Mouse (Mus musculus) lung, embryonic 15.5 days (tissue): ENCODE results near the gene Csnk1e. TPM values are rescaled to one million over a fixed set of nuclear protein-coding genes. Genes with fewer than 3 reads are reported as not detected.

Source experiments
- ATAC-seq: fragments of 200-750 bp; cut with Nextera tagmentation; 2 replicates; pipeline ENCODE4 v1.8.0; 2017; ENCODE audit warnings: moderate number of reproducible peaks, borderline replicate concordance; ENCODE audit not compliant: low FRiP score, low TSS enrichment; ENCODE audit errors: extremely low read depth
- H3K27ac ChIP-seq: fragments of 300-500 bp; sonication (generic); 2 replicates; pipeline ENCODE4 v1.5.1; 2015; ENCODE audit warnings: moderate library complexity, mild to moderate bottlenecking, inconsistent platforms
- H3K27me3 ChIP-seq: fragments of 300-500 bp; sonication (generic); 2 replicates; pipeline ENCODE4 v1.6.1; 2015; ENCODE audit warnings: inconsistent platforms
- H3K36me3 ChIP-seq: fragments of 300-500 bp; sonication (generic); 2 replicates; pipeline ENCODE4 v1.6.1; 2015; ENCODE audit warnings: inconsistent platforms
- H3K4me1 ChIP-seq: fragments of 300-500 bp; sonication (generic); 2 replicates; pipeline ENCODE4 v1.6.1; 2015; ENCODE audit warnings: inconsistent platforms
- H3K4me2 ChIP-seq: fragments of 300-500 bp; sonication (generic); 2 replicates; pipeline ENCODE4 v1.6.1; 2015; ENCODE audit warnings: inconsistent platforms, mild to moderate bottlenecking, moderate library complexity
- H3K4me3 ChIP-seq: fragments of 300-500 bp; sonication (generic); 2 replicates; pipeline ENCODE4 v1.5.1; 2015; ENCODE audit warnings: mild to moderate bottlenecking, inconsistent platforms
- H3K9ac ChIP-seq: fragments of 300-500 bp; sonication (generic); 2 replicates; pipeline ENCODE4 v1.6.1; 2015; ENCODE audit warnings: inconsistent platforms
- H3K9me3 ChIP-seq: fragments of 300-500 bp; sonication (generic); 2 replicates; pipeline ENCODE4 v1.6.1; 2016; ENCODE audit warnings: inconsistent platforms
- WGBS: fragments of 180-500 bp; shearing (Covaris S2); methylation state at CpG from one replicate; pipeline ENCODE4 v1.1.7; 2015; 5-methylcytosine and 5-hydroxymethylcytosine counted together
- polyA plus RNA-seq: library from polyadenylated mRNA; unstranded; fragments of >200 nt; fragmentation: Nextera tagmentation; extraction: Ambion mirVana; gene quantifications from 2 replicates; pipeline ENCODE4 v1.2.1, GENCODE M21; 2015

Csnk1e gene
- polyA plus RNA-seq, 1 experiment from 2014 or later: 97.2 TPM

GRCm38 (mm10) chr15:79442257-79442611 lies 13.1 kb downstream of the Csnk1e start:
- H3K4me1 ChIP-seq: peaks cover 49% of the 10 kb centered on the region
- H3K4me3 ChIP-seq: peak overlapping the region; percentile 90
- H3K4me2 ChIP-seq: peak overlapping the region; percentile 75
- peak overlapping the region; percentile 98 for H3K27ac ChIP-seq
- H3K27me3 ChIP-seq: no peaks in the 10 kb centered on the region
- H3K36me3 ChIP-seq: peaks cover 8% of the 10 kb centered on the region
- peak overlapping the region; percentile 96 for H3K9ac ChIP-seq
- H3K9me3 ChIP-seq: no peaks in the 10 kb centered on the region
- 5% methylated on average over 6 of the region's 6 CpGs for WGBS
- no peak for ATAC-seq

- under 1% methylated on average over 104 of the region's 107 CpGs for WGBS
- Histone ChIP-seq H3K36me3 (peaks cover 13% of the 10 kb centered on the region), H3K9me3 (no peaks in the 10 kb centered on the region), H3K27ac (peak overlapping the region; percentile 98), H3K9ac (peak overlapping the region; percentile 96), H3K4me2 (peak overlapping the region; percentile 75), H3K4me3 (peak overlapping the region; percentile 90), H3K27me3 (no peaks in the 10 kb centered on the region), H3K4me1 (peaks cover 55% of the 10 kb centered on the region)
- peak; percentile 46; the same call in 1 of the 2 replicates for ATAC-seq
Observed at GRCm38 (mm10) chr15:79441331-79442256, 13.8 kb downstream of the Csnk1e start.

- peaks cover 63% of the 10 kb centered on the region for H3K4me1 ChIP-seq
- WGBS: 4% methylated on average over 11 of the region's 11 CpGs
- peak overlapping the region; percentile 75 for H3K4me2 ChIP-seq
- no peaks in the 10 kb centered on the region for H3K27me3 ChIP-seq
- peak overlapping the region; percentile 96 for H3K9ac ChIP-seq
- H3K9me3 ChIP-seq: no peaks in the 10 kb centered on the region
- ATAC-seq: no peak
- peak overlapping the region; percentile 90 for H3K4me3 ChIP-seq
- H3K36me3 ChIP-seq: peaks cover 21% of the 10 kb centered on the region
- peak overlapping the region; percentile 98 for H3K27ac ChIP-seq
Observed at GRCm38 (mm10) chr15:79440651-79441330, 14.6 kb downstream of the Csnk1e start.

- 59% methylated on average over 4 of the region's 4 CpGs for WGBS
- Histone ChIP-seq H3K36me3 (peaks cover 23% of the 10 kb centered on the region), H3K4me3 (peak overlapping the region; percentile 90), H3K4me2 (peak overlapping the region; percentile 75), H3K27ac (peak overlapping the region; percentile 35), H3K9me3 (no peaks in the 10 kb centered on the region), H3K9ac (peak overlapping the region; percentile 96), H3K4me1 (peaks cover 69% of the 10 kb centered on the region), H3K27me3 (no peaks in the 10 kb centered on the region)
- no peak for ATAC-seq
Observed at GRCm38 (mm10) chr15:79440223-79440622, 15.1 kb downstream of the Csnk1e start.

GRCm38 (mm10) chr15:79439386-79439785 lies 16.0 kb downstream of the Csnk1e start:
- H3K27ac ChIP-seq: no peak overlapping the region
- H3K4me1 ChIP-seq: peaks cover 77% of the 10 kb centered on the region
- no peaks in the 10 kb centered on the region for H3K27me3 ChIP-seq
- peak overlapping the region; percentile 75 for H3K4me2 ChIP-seq
- WGBS: 70% methylated on average over 4 of the region's 4 CpGs
- peaks cover 28% of the 10 kb centered on the region for H3K36me3 ChIP-seq
- no peaks in the 10 kb centered on the region for H3K9me3 ChIP-seq
- no peak for ATAC-seq
- 0 out of 2 replicates have a peak overlapping the region, but pooled peaks have one; percentile 10 for H3K9ac ChIP-seq
- no peak overlapping the region for H3K4me3 ChIP-seq

GRCm38 (mm10) chr15:79438816-79439215 lies 16.6 kb downstream of the Csnk1e start:
- H3K4me1 ChIP-seq: peaks cover 76% of the 10 kb centered on the region

GRCm38 (mm10) chr15:79438209-79438810 lies 17.1 kb downstream of the Csnk1e start:
- Histone ChIP-seq H3K9me3 (no peaks in the 10 kb centered on the region), H3K9ac (0 out of 2 replicates have a peak overlapping the region, but pooled peaks have one; percentile 10), H3K27me3 (no peaks in the 10 kb centered on the region), H3K4me1 (peaks cover 78% of the 10 kb centered on the region), H3K4me3 (no peak overlapping the region), H3K27ac (peak overlapping the region; percentile 12; the same call in 1 of the 2 replicates), H3K4me2 (peak overlapping the region; percentile 7), H3K36me3 (peaks cover 35% of the 10 kb centered on the region)
- 71% methylated on average over 6 of the region's 6 CpGs for WGBS
- no peak for ATAC-seq

More at GRCm38 (mm10) chr15:79438816-79439215, 16.6 kb downstream of the Csnk1e start:
- ATAC-seq: no peak
- Histone ChIP-seq H3K9me3 (no peaks in the 10 kb centered on the region), H3K27ac (peak overlapping the region; percentile 12; the same call in 1 of the 2 replicates), H3K27me3 (no peaks in the 10 kb centered on the region), H3K4me2 (peak overlapping the region; percentile 7), H3K4me3 (no peak overlapping the region), H3K36me3 (peaks cover 34% of the 10 kb centered on the region), H3K9ac (0 out of 2 replicates have a peak overlapping the region, but pooled peaks have one; percentile 10)
- 50% methylated on average over 8 of the region's 8 CpGs for WGBS

GRCm38 (mm10) chr15:79437541-79438208 lies 17.7 kb downstream of the Csnk1e start:
- no peaks in the 10 kb centered on the region for H3K9me3 ChIP-seq
- H3K4me1 ChIP-seq: peaks cover 81% of the 10 kb centered on the region
- WGBS: 75% methylated on average over 12 of the region's 12 CpGs
- ATAC-seq: no peak
- H3K27me3 ChIP-seq: no peaks in the 10 kb centered on the region
- H3K36me3 ChIP-seq: peaks cover 40% of the 10 kb centered on the region
- no peak overlapping the region for H3K4me2 ChIP-seq
- H3K9ac ChIP-seq: no peak overlapping the region
- no peak overlapping the region for H3K4me3 ChIP-seq
- no peak overlapping the region; the same call in 1 of the 2 replicates for H3K27ac ChIP-seq

GRCm38 (mm10) chr15:79436481-79436921 lies 18.9 kb downstream of the Csnk1e start:
- no peak overlapping the region for H3K9ac ChIP-seq

GRCm38 (mm10) chr15:79435191-79435671 lies 20.1 kb downstream of the Csnk1e start:
- Histone ChIP-seq H3K9ac (no peak overlapping the region), H3K4me1 (peaks cover 77% of the 10 kb centered on the region), H3K4me2 (no peak overlapping the region), H3K36me3 (peaks cover 56% of the 10 kb centered on the region), H3K27me3 (no peaks in the 10 kb centered on the region), H3K9me3 (no peaks in the 10 kb centered on the region), H3K27ac (peak overlapping the region; percentile 54), H3K4me3 (no peak overlapping the region)
- WGBS: 29% methylated on average over 7 of the region's 7 CpGs
- peak; percentile 32; the same call in 1 of the 2 replicates for ATAC-seq

More at GRCm38 (mm10) chr15:79436481-79436921, 18.9 kb downstream of the Csnk1e start:
- H3K9me3 ChIP-seq: no peaks in the 10 kb centered on the region
- H3K36me3 ChIP-seq: peaks cover 47% of the 10 kb centered on the region
- no peak for ATAC-seq
- H3K4me2 ChIP-seq: no peak overlapping the region
- peaks cover 83% of the 10 kb centered on the region for H3K4me1 ChIP-seq
- H3K27me3 ChIP-seq: no peaks in the 10 kb centered on the region
- WGBS: 53% methylated on average over 7 of the region's 7 CpGs
- H3K27ac ChIP-seq: peak overlapping the region; percentile 54
- H3K4me3 ChIP-seq: no peak overlapping the region

GRCm38 (mm10) chr15:79432892-79433291 lies 22.5 kb downstream of the Csnk1e start:
- H3K9me3 ChIP-seq: no peaks in the 10 kb centered on the region
- peak overlapping the region; percentile 90 for H3K27ac ChIP-seq
- 0 out of 2 replicates have a peak overlapping the region, but pooled peaks have one; percentile 12 for H3K9ac ChIP-seq
- H3K4me1 ChIP-seq: peaks cover 53% of the 10 kb centered on the region
- WGBS: 23% methylated on average over 21 of the region's 21 CpGs
- H3K4me2 ChIP-seq: peak overlapping the region; percentile 32
- peak; percentile 50 for ATAC-seq
- H3K4me3 ChIP-seq: no peak overlapping the region
- H3K36me3 ChIP-seq: peaks cover 71% of the 10 kb centered on the region
- no peaks in the 10 kb centered on the region for H3K27me3 ChIP-seq
